Mouse (Mus musculus) left cerebral cortex, adult 2 months (tissue): ENCODE results near the gene Acot7. TPM values are rescaled to one million over a fixed set of nuclear protein-coding genes. Genes with fewer than 3 reads are reported as not detected.
"Not testable (repeated sequence)": the region's sequence is repeated elsewhere in the genome, so short reads cannot be mapped to it uniquely, and the experiment has no call there.

Experiments used
- DNase-seq, 2 experiments: peaks; one replicate each; pipeline ENCODE4 v3.0.0; 2021 to 2022; ENCODE audit warnings: low spot score in 2 of 2, mixed read lengths in 1 of 2; ENCODE audit errors: extremely low spot score in 1 of 2
- H3K27ac ChIP-seq: fragments of 200-600 bp; 2 replicates; pipeline ENCODE4 v1.8.1; 2022
- H3K4me3 ChIP-seq: fragments of 200-600 bp; 2 replicates; pipeline ENCODE4 v1.8.1; 2022
- CTCF ChIP-seq: fragments of 200-600 bp; IDR thresholded peaks from 2 replicates; pipeline ENCODE4 v1.8.1; 2022; ENCODE audit warnings: antibody characterized with exemption, mild to moderate bottlenecking, moderate library complexity
- intact Hi-C: fragments of 180-260 bp; cut with DNase I; formaldehyde crosslinking; loops from one replicate; pipeline ENCODE4 v1.15.1; 2025
- total RNA-seq, 2 experiments: library from RNA; stranded (reverse); gene quantifications; 2 replicates each; pipeline ENCODE4 v1.2.3; 2021

Acot7 gene
- total RNA-seq, 2 experiments from 2014 or later = 300 to 307 TPM

GRCm38 (mm10) chr4:152219591-152219990, 41.7 kb downstream of the Acot7 start:
- intact Hi-C loops = no loop called here
- TF ChIP-seq CTCF = no peak
- Histone ChIP-seq H3K27ac (no peak overlapping the region), H3K4me3 (no peak overlapping the region)
- no peak for DNase-seq

GRCm38 (mm10) chr4:152220771-152221410, 43.0 kb downstream of the Acot7 start:
- intact Hi-C loops = no loop called here
- no peak for DNase-seq
- peak overlapping the region; percentile 82 for H3K27ac ChIP-seq
- TF ChIP-seq CTCF = no peak
- H3K4me3 ChIP-seq = no peak overlapping the region

- H3K4me3 ChIP-seq = no peak overlapping the region
- no peak for DNase-seq
- intact Hi-C loops = no loop called here
- H3K27ac ChIP-seq = peak overlapping the region; percentile 82
- TF ChIP-seq CTCF = no peak
These were observed 43.5 kb downstream of the Acot7 start for GRCm38 (mm10) chr4:152221411-152221887.

GRCm38 (mm10) chr4:152222111-152222510, 44.2 kb downstream of the Acot7 start:
- H3K4me3 ChIP-seq = no peak overlapping the region
- DNase-seq = no peak
- TF ChIP-seq CTCF = no peak
- intact Hi-C loops = no loop called here
- H3K27ac ChIP-seq = peak overlapping the region; percentile 82; the same call in 1 of the 2 replicates

GRCm38 (mm10) chr4:152222513-152222912, 44.6 kb downstream of the Acot7 start:
- no peak for TF ChIP-seq CTCF
- Histone ChIP-seq H3K27ac (no peak overlapping the region), H3K4me3 (no peak overlapping the region)
- no peak for DNase-seq
- intact Hi-C loops = no loop called here

GRCm38 (mm10) chr4:152224156-152224555, 46.2 kb downstream of the Acot7 start:
- intact Hi-C loops = no loop called here
- DNase-seq = no peak
- no peak for TF ChIP-seq CTCF

GRCm38 (mm10) chr4:152226901-152227486, 49.1 kb downstream of the Acot7 start:
- DNase-seq = peak; percentile 62 to 65
- no peak for TF ChIP-seq CTCF
- no peak overlapping the region for H3K4me3 ChIP-seq
- H3K27ac ChIP-seq = peak overlapping the region; percentile 85
- intact Hi-C loops = loop anchor here (2.0 kb wide), 2 partner anchors 18 to 46 kb away; no protein-coding TSS in a partner anchor

More at GRCm38 (mm10) chr4:152224156-152224555, 46.2 kb downstream of the Acot7 start:
- H3K27ac ChIP-seq = no peak overlapping the region
- no peak overlapping the region for H3K4me3 ChIP-seq

GRCm38 (mm10) chr4:152227749-152228527, 50.0 kb downstream of the Acot7 start:
- no peak overlapping the region for H3K4me3 ChIP-seq
- intact Hi-C loops = loop anchor here (2.0 kb wide), 2 partner anchors 17 to 45 kb away; no protein-coding TSS in a partner anchor
- DNase-seq = no peak
- H3K27ac ChIP-seq = peak overlapping the region; percentile 85
- no peak for TF ChIP-seq CTCF

GRCm38 (mm10) chr4:152230331-152230730, 52.4 kb downstream of the Acot7 start:
- H3K27ac ChIP-seq, H3K4me3 ChIP-seq, intact Hi-C loops, DNase-seq: not testable (repeated sequence)

GRCm38 (mm10) chr4:152231326-152231725, 53.4 kb downstream of the Acot7 start:
- intact Hi-C loops = no loop called here
- no peak overlapping the region for H3K27ac ChIP-seq
- DNase-seq = no peak
- no peak overlapping the region for H3K4me3 ChIP-seq
- TF ChIP-seq CTCF = no peak

- intact Hi-C loops = no loop called here
- no peak overlapping the region for H3K27ac ChIP-seq
- no peak for TF ChIP-seq CTCF
- no peak overlapping the region for H3K4me3 ChIP-seq
- DNase-seq = no peak
These were observed 54.5 kb downstream of the Acot7 start for GRCm38 (mm10) chr4:152232411-152232903.

GRCm38 (mm10) chr4:152239974-152240373, 62.0 kb downstream of the Acot7 start:
- intact Hi-C loops = no loop called here
- no peak overlapping the region for H3K27ac ChIP-seq
- no peak for DNase-seq

More at GRCm38 (mm10) chr4:152239974-152240373, 62.0 kb downstream of the Acot7 start:
- no peak for TF ChIP-seq CTCF
- H3K4me3 ChIP-seq = no peak overlapping the region
